ENCODE assay signal across 8 mouse cellular contexts in genomic region chr8:9975898-9976611, GRCm38 (mm10). TPM values are rescaled to one million over a fixed set of nuclear protein-coding genes. Genes with fewer than 3 reads are reported as not detected.
A peak's percentile ranks its signal among the peaks of the same experiment; 100 is the strongest.
DNase-seq lines count a peak whose midpoint lies in the region; ATAC-seq lines count a peak whose summit lies in the region.

No protein-coding gene starts in this region.

- H3K27ac ChIP-seq in forebrain, embryonic 14.5 days (ENCODE audit: low read depth, low read length), result 0 out of 2 replicates have a peak overlapping the region, but pooled peaks have one; percentile 44
- peak overlapping the region; percentile 71 for H3K27ac ChIP-seq in neural tube, embryonic 15.5 days (replicated peaks)

- H3K4me2 ChIP-seq in forebrain, embryonic 14.5 days (ENCODE audit: low read length), result peak overlapping the region; percentile 76
- H3K4me2 ChIP-seq in neural tube, embryonic 15.5 days, result peak overlapping the region; percentile 78

- under 1% methylated on average over 46 of the region's 47 CpGs for WGBS in forebrain, embryonic 14.5 days
- WGBS in neural tube, embryonic 15.5 days, result under 1% methylated on average over 47 of the region's 47 CpGs

- peaks cover 27% of the 10 kb centered on the region for H3K4me1 ChIP-seq in forebrain, embryonic 14.5 days (ENCODE audit: control insufficient read depth, insufficient read depth, low read length)
- H3K4me1 ChIP-seq in neural tube, embryonic 15.5 days, result peaks cover 44% of the 10 kb centered on the region

- peak; percentile 96 for ATAC-seq in forebrain, embryonic 14.5 days
- ATAC-seq in neural tube, embryonic 15.5 days (ENCODE audit: low FRiP score), result peak; percentile 94

- intact Hi-C loops in heart, postnatal 14 days (cut with DNase I), result loop anchor here (1.0 to 5.0 kb wide), 3 partner anchors 256 to 426 kb away; no protein-coding TSS in a partner anchor

- peak overlapping the region; percentile 75 for H3K9ac ChIP-seq in forebrain, embryonic 14.5 days (ENCODE audit: low read length)
- peak overlapping the region; percentile 69 for H3K9ac ChIP-seq in neural tube, embryonic 15.5 days (replicated peaks)

- peak overlapping the region; percentile 66 for H3K4me3 ChIP-seq in forebrain, embryonic 14.5 days (ENCODE audit: low read depth, low read length)
- peak overlapping the region; percentile 82 for H3K4me3 ChIP-seq in neural tube, embryonic 15.5 days (replicated peaks)

- H3K9me3 ChIP-seq in forebrain, embryonic 14.5 days (replicated peaks; ENCODE audit: control insufficient read depth, low read length), result no peaks in the 10 kb centered on the region
- no peaks in the 10 kb centered on the region for H3K9me3 ChIP-seq in neural tube, embryonic 15.5 days (replicated peaks)

- DNase-seq in ES-CJ7 (ENCODE audit: low read depth, low spot score), result peak; percentile 99
- DNase-seq in cerebellum, adult 11 months, result peak; percentile 98
- peak; percentile 99 for DNase-seq in forebrain, embryonic 14.5 days (ENCODE audit: low spot score)
- DNase-seq in heart, postnatal 14 days, result peak; percentile 98 to 99
- DNase-seq in layer of hippocampus, adult 11-12 months (ENCODE audit: low spot score), result peak; percentile 99
- peak; percentile 98 to 99 for DNase-seq in lung, adult 18-20 months
- DNase-seq in testis, postnatal 14 days (ENCODE audit: low spot score), result peak; percentile 98

- H3K36me3 ChIP-seq in forebrain, embryonic 14.5 days (ENCODE audit: control insufficient read depth, insufficient read depth, low read length), result peaks cover 22% of the 10 kb centered on the region
- peaks cover 27% of the 10 kb centered on the region for H3K36me3 ChIP-seq in neural tube, embryonic 15.5 days

- H3K27me3 ChIP-seq in forebrain, embryonic 14.5 days (replicated peaks; ENCODE audit: control insufficient read depth, insufficient read depth, low read length), result no peaks in the 10 kb centered on the region
- H3K27me3 ChIP-seq in neural tube, embryonic 15.5 days (replicated peaks), result no peaks in the 10 kb centered on the region

RNA-seq across cellular contexts. Expression of gene Lig4, which starts 1.4 kb away (rescaled TPM):
- polyA plus RNA-seq in forebrain, embryonic 14.5 days (2014; fragmentation: Nextera tagmentation; extraction: Ambion mirVana), result 10.7 and 12.7 TPM in 2 replicates
- 1 to 10 TPM; 4.9 to 6.0 TPM for total RNA-seq in heart, postnatal 14 days (2021)
- 9.4 and 10.8 TPM in 2 replicates for polyA plus RNA-seq in neural tube, embryonic 15.5 days (2015; fragmentation: Nextera tagmentation; extraction: Ambion mirVana)

RNA-seq across cellular contexts. Expression of gene Abhd13, which starts 1.5 kb away (rescaled TPM):
- 18.9 and 19.2 TPM in 2 replicates for polyA plus RNA-seq in forebrain, embryonic 14.5 days (2014; fragmentation: Nextera tagmentation; extraction: Ambion mirVana)
- total RNA-seq in heart, postnatal 14 days (2021), result 10 to 100 TPM; 16.4 to 16.6 TPM
- 12.8 and 13.2 TPM in 2 replicates for polyA plus RNA-seq in neural tube, embryonic 15.5 days (2015; fragmentation: Nextera tagmentation; extraction: Ambion mirVana)

RNA-seq across cellular contexts. Expression of gene Tnfsf13b, which starts 30.2 kb away (rescaled TPM):
- 0.09 and 0.22 TPM in 2 replicates for polyA plus RNA-seq in forebrain, embryonic 14.5 days (2014; fragmentation: Nextera tagmentation; extraction: Ambion mirVana)
- 1 to 10 TPM; 4.3 to 4.5 TPM for total RNA-seq in heart, postnatal 14 days (2021)
- 1.3 and 1.6 TPM in 2 replicates for polyA plus RNA-seq in neural tube, embryonic 15.5 days (2015; fragmentation: Nextera tagmentation; extraction: Ambion mirVana)

Comparison
In these comparisons a context has a peak if more than half of its experiments do, and no peak if none do; other contexts are left out.
1. Peak in every context shown above with its lines: DNase-seq, ATAC-seq, H3K4me3 ChIP-seq and H3K27ac ChIP-seq.